Mouse (Mus musculus) mouse embryonic stem cell (cell line): Measurements from ENCODE around the gene Fmnl1.

ENCODE experiments used
- in situ Hi-C, 2 experiments: fragments of 300-500 bp; cut with MboI; formaldehyde crosslinking; loops; 1 replicate in 1 of 2; 3 replicates in 1 of 2; pipeline ENCODE4 v1.14.3; 2019 to 2020; ENCODE audit warnings: low sequenced_read_pairs in 2 of 2, low pct_unique_long_range_greater_than_20kb in 1 of 2, mixed read lengths in 1 of 2; ENCODE audit not compliant: unreplicated experiment in 1 of 2

Gene Fmnl1

GRCm38 (mm10) chr11:103176510-103176909, 5.6 kb downstream of the Fmnl1 start:
- in situ Hi-C loops = loop anchor here in 1 of 2 experiments (10.0 kb wide), 1 partner anchor 288 kb away; no protein-coding TSS in a partner anchor

GRCm38 (mm10) chr11:103177216-103177615, 6.3 kb downstream of the Fmnl1 start:
- in situ Hi-C loops = loop anchor here in 1 of 2 experiments (10.0 kb wide), 1 partner anchor 288 kb away; no protein-coding TSS in a partner anchor

GRCm38 (mm10) chr11:103177815-103178485, 7.0 kb downstream of the Fmnl1 start:
- in situ Hi-C loops = loop anchor here in 1 of 2 experiments (10.0 kb wide), 1 partner anchor 287 kb away; no protein-coding TSS in a partner anchor

GRCm38 (mm10) chr11:103178748-103179147, 7.8 kb downstream of the Fmnl1 start:
- in situ Hi-C loops = loop anchor here in 1 of 2 experiments (10.0 kb wide), 1 partner anchor 286 kb away; no protein-coding TSS in a partner anchor

GRCm38 (mm10) chr11:103180426-103180825, 9.5 kb downstream of the Fmnl1 start:
- in situ Hi-C loops = no loop called here

- in situ Hi-C loops = no loop called here
Observed at GRCm38 (mm10) chr11:103181349-103181748, 10.4 kb downstream of the Fmnl1 start.

GRCm38 (mm10) chr11:103181911-103182310, 11.0 kb downstream of the Fmnl1 start:
- in situ Hi-C loops = no loop called here

- in situ Hi-C loops = no loop called here
Observed at GRCm38 (mm10) chr11:103184891-103185290, 14.0 kb downstream of the Fmnl1 start.

GRCm38 (mm10) chr11:103192230-103192955, 21.5 kb downstream of the Fmnl1 start:
- in situ Hi-C loops = no loop called here

GRCm38 (mm10) chr11:103192956-103193824, 22.3 kb downstream of the Fmnl1 start:
- in situ Hi-C loops = no loop called here

- in situ Hi-C loops = no loop called here
Observed at GRCm38 (mm10) chr11:103193825-103194168, 22.9 kb downstream of the Fmnl1 start.

GRCm38 (mm10) chr11:103195236-103195635, 24.3 kb downstream of the Fmnl1 start:
- in situ Hi-C loops = no loop called here

GRCm38 (mm10) chr11:103195656-103196055, 24.7 kb downstream of the Fmnl1 start:
- in situ Hi-C loops = no loop called here

GRCm38 (mm10) chr11:103197340-103197739, 26.4 kb downstream of the Fmnl1 start:
- in situ Hi-C loops = no loop called here

- in situ Hi-C loops = no loop called here
Observed at GRCm38 (mm10) chr11:103198339-103198738, 27.4 kb downstream of the Fmnl1 start.

- in situ Hi-C loops = no loop called here
Observed at GRCm38 (mm10) chr11:103198911-103199803, 28.2 kb downstream of the Fmnl1 start.

- in situ Hi-C loops = no loop called here
Observed at GRCm38 (mm10) chr11:103201664-103202063, 30.8 kb downstream of the Fmnl1 start.

GRCm38 (mm10) chr11:103202376-103202775, 31.5 kb downstream of the Fmnl1 start:
- in situ Hi-C loops = no loop called here
